Mouse (Mus musculus) limb, embryonic 12.5 days (tissue): ENCODE data around the gene Ccng2. TPM values are rescaled to one million over a fixed set of nuclear protein-coding genes. Genes with fewer than 3 reads are reported as not detected.

Experiments used
- ATAC-seq: fragments of 200-750 bp; cut with Nextera tagmentation; 2 replicates; pipeline ENCODE4 v1.8.0; 2017; ENCODE audit warnings: low read depth, moderate TSS enrichment; ENCODE audit not compliant: insufficient number of reproducible peaks, insufficient read depth, low FRiP score, low TSS enrichment
- H3K27ac ChIP-seq: fragments of 300-500 bp; sonication (generic); 2 replicates; pipeline ENCODE4 v1.5.1; 2016; ENCODE audit warnings: mild to moderate bottlenecking, moderate library complexity
- H3K27me3 ChIP-seq: fragments of 300-500 bp; sonication (generic); 2 replicates; pipeline ENCODE4 v1.6.1; 2016; ENCODE audit warnings: mild to moderate bottlenecking, moderate library complexity
- H3K36me3 ChIP-seq: fragments of 300-500 bp; sonication (generic); 2 replicates; pipeline ENCODE4 v1.6.1; 2016; ENCODE audit warnings: mild to moderate bottlenecking, moderate library complexity
- H3K4me1 ChIP-seq: fragments of 300-500 bp; sonication (generic); replicated peaks from 2 replicates; pipeline ENCODE4 v1.6.1; 2016
- H3K4me2 ChIP-seq: fragments of 300-500 bp; sonication (generic); 2 replicates; pipeline ENCODE4 v1.6.1; 2016; ENCODE audit warnings: mild to moderate bottlenecking, moderate library complexity
- H3K4me3 ChIP-seq: fragments of 300-500 bp; sonication (generic); replicated peaks from 2 replicates; pipeline ENCODE4 v1.5.1; 2016; ENCODE audit warnings: mild to moderate bottlenecking
- H3K9ac ChIP-seq: fragments of 300-500 bp; sonication (generic); replicated peaks from 2 replicates; pipeline ENCODE4 v1.6.1; 2016; ENCODE audit warnings: mild to moderate bottlenecking, moderate library complexity
- H3K9me3 ChIP-seq: fragments of 300-500 bp; sonication (generic); 2 replicates; pipeline ENCODE4 v1.6.1; 2016; ENCODE audit warnings: mild to moderate bottlenecking, moderate library complexity
- WGBS: fragments of 180-500 bp; shearing (Covaris S2); methylation state at CpG from one replicate; pipeline ENCODE4 v1.1.7; 2016; 5-methylcytosine and 5-hydroxymethylcytosine counted together
- polyA plus RNA-seq: library from polyadenylated mRNA; unstranded; fragments of >200 nt; fragmentation: Nextera tagmentation; extraction: Ambion mirVana; gene quantifications from 2 replicates; pipeline ENCODE4 v1.2.1, GENCODE M21; 2016

Gene Ccng2
- polyA plus RNA-seq, 1 experiment from 2014 or later = 114 TPM

DNA sequence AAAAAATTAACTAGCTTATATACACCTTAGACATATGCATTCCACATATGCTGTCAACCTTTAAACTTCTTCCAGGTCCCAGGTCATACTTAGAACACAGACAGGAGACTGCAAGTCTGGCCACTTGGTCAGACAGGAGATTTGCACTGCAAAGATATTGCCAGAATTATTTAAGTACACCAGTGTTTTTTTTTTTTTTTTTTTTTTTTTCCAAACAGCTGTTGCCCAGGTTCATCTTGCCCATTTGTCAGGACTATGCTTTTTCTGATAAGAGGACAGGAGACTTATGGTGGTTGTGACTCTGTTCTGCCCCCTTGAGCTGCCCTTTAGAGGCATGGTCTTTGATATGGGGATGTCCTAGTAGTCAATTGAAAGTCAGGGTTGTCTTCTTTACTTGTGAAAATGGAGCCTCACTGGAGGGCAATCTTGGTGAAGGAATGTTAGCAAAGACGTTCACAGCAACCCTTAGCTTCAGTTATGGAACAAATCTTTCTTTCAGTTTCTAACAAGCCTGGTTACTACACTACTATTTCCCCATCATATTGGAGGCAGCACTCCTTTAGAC is 2.8 kb upstream of the Ccng2 start:
- H3K4me3 ChIP-seq = no peak overlapping the region
- H3K9ac ChIP-seq = no peak overlapping the region
- H3K27ac ChIP-seq = no peak overlapping the region
- WGBS = 70% methylated on average over 1 of the region's 1 CpGs
- no peaks in the 10 kb centered on the region for H3K27me3 ChIP-seq
- peaks cover 12% of the 10 kb centered on the region for H3K4me1 ChIP-seq
- no peaks in the 10 kb centered on the region for H3K9me3 ChIP-seq
- H3K36me3 ChIP-seq = no peaks in the 10 kb centered on the region
- ATAC-seq = no peak
- H3K4me2 ChIP-seq = no peak overlapping the region

DNA sequence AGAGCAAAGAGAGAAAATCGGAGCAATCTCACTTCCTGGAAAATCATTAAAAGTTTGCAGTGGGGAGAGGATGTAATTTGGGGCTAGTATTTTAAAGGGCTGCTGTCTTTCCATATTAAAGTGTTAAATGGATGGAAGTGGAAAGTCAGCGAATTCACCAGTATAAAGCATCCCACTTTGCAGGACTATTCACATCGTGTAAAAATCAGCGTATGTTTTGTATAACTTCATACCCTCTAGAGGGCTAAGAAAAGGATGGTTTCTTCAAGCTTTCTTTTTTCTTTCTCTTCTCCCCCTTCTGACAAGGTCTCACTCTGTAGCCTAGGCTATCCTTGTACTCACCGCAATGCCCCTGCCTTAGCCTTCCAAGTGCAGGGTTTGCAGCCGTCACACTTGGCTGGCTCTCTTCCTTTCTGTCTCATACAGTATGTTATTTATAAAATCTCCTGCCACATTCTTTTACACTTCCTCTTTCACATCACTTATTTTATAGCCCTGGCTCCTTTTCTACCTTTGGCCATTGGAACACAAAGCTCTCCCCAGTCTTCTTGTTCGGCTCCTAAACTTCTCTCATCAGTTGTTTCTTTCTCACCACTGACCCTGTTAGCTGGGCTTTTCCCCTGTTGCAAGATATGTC is 1.8 kb upstream of the Ccng2 start:
- Histone ChIP-seq H3K4me1 (peaks cover 22% of the 10 kb centered on the region), H3K9me3 (no peaks in the 10 kb centered on the region), H3K27me3 (no peaks in the 10 kb centered on the region), H3K36me3 (peaks cover 5% of the 10 kb centered on the region; the same call in 1 of the 2 replicates), H3K27ac (peak overlapping the region; percentile 2; the same call in 1 of the 2 replicates), H3K4me3 (no peak overlapping the region), H3K9ac (no peak overlapping the region), H3K4me2 (no peak overlapping the region)
- ATAC-seq = no peak
- 78% methylated on average over 7 of the region's 7 CpGs for WGBS

DNA sequence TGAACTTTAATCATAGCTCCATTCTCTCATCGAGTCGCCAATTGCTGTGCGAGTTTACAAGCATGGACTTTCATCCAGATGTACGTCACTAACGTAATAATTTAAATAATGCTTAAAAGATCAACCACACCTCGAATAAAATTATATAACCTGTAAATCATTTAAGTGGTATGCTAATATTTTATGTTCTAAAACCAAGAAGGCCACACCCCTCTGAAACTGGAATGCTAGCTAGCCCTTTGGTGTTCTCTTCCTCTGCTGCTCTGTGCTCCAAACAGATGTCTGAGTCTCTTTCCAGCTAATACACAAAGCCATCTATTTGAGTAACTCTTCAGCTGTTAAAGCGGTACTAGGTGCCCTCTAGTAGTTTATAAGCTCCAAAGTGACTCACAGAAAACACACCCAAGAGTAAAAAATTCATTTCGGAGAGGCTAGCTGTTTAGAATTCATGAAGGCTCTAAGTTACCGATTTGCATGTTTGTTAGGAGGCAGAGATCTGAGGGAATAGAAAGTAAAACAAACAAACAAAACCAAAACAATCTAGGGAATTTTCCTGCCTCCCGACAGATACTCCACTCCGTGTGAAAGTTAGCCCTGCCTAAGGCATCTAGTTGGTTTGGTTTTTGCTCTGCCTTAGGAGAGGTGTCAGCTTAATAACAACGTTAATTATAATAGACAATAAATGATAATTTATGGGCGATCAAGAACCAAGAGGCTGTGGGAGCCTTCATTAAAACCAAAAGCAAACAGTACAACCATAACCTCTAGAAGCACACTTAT is 1.1 kb upstream of the Ccng2 start:
- Histone ChIP-seq H3K4me2 (peak overlapping the region; percentile 70), H3K27ac (peak overlapping the region; percentile 89), H3K4me3 (peak overlapping the region; percentile 89), H3K4me1 (peaks cover 22% of the 10 kb centered on the region), H3K27me3 (no peaks in the 10 kb centered on the region), H3K9ac (peak overlapping the region; percentile 42; the same call in 1 of the 2 replicates), H3K9me3 (no peaks in the 10 kb centered on the region), H3K36me3 (peaks cover 10% of the 10 kb centered on the region)
- WGBS = 53% methylated on average over 13 of the region's 13 CpGs
- no peak for ATAC-seq

DNA sequence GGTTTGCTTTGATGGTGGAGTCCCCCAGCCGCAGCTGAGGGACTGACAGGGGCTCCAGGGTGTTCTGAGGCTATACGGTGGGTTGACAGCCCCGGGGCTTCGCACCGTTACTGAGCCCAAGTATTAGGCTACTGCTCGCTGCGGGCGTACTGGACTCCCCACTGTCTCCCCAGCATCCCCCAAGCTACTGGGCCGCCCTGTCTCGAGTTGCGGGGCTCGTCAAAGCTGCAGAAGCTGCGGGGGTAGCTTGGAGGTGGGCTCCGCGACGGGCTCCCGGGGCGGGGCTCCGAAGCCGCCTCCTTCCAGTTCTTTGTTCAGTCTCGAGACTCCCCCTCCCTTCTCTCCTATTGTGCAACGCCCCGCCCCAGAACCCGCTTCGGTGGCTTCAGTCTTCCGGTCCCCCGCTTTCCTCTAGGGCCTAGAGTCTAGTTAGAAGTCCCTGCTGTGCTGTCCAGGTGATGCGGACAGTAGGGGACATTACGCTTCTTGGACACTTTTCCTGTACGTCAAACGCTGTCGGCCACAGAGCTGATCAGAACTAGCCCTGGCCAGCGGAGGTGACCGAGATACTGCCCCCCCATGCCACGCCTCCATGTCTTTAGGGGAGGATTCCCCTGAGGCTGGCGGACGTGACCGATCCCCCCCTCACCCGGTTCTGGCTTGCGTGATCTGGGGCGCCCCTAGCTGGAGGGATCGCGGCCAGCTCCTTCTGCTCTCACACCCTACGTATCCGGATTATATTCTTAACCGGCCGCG is 972 bp downstream of the Ccng2 start:
- Histone ChIP-seq H3K4me2 (peak overlapping the region; percentile 70), H3K36me3 (peaks cover 29% of the 10 kb centered on the region), H3K27ac (peak overlapping the region; percentile 96), H3K9me3 (no peaks in the 10 kb centered on the region), H3K27me3 (no peaks in the 10 kb centered on the region), H3K4me3 (peak overlapping the region; percentile 89), H3K4me1 (peaks cover 22% of the 10 kb centered on the region), H3K9ac (peak overlapping the region; percentile 97)
- WGBS = under 1% methylated on average over 48 of the region's 48 CpGs
- ATAC-seq = peak; percentile 50

DNA sequence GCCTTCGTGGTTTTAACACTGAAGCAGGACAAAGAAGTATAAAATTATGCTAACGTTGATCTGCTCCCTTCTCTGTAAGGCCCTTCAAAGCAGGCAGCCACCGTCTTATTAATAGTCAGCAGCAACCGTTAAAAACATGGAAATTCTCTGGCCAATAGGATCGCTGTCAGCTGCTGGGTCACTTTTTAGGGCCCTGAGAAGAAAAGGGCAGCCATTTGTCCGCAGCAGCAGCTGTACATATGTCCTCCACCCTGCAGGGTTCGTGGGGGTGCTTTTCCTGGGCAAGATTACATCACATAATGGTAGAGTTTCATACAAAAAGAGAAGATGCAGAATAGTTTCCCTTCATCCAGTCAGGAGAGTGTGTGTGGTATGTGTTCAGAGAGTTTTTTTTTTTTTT is 3.0 kb downstream of the Ccng2 start:
- Histone ChIP-seq H3K4me2 (peak overlapping the region; percentile 70), H3K4me1 (peaks cover 22% of the 10 kb centered on the region), H3K27me3 (no peaks in the 10 kb centered on the region), H3K9ac (0 out of 2 replicates have a peak overlapping the region, but pooled peaks have one; percentile 2), H3K4me3 (peak overlapping the region; percentile 89), H3K27ac (no peak overlapping the region), H3K9me3 (no peaks in the 10 kb centered on the region), H3K36me3 (peaks cover 50% of the 10 kb centered on the region)
- ATAC-seq = no peak
- WGBS = 71% methylated on average over 7 of the region's 7 CpGs

DNA sequence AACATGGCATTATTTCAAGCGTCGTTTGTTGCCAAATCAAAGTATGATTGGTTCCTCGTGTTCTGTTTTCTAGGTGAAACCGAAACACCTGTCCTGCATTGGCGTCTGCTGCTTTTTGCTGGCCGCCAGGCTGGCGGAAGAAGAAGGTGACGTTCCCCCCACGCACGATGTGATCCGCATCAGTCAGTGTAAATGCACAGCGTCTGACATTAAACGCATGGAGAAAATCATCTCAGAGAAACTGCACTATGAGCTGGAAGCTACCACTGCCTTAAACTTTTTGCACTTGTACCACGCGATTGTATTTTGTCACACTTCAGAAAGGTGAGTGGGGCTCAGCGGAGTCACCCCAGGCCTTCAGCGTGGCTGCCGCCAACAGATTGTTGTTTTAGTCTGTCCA is 3.7 kb downstream of the Ccng2 start:
- Histone ChIP-seq H3K27ac (no peak overlapping the region), H3K27me3 (no peaks in the 10 kb centered on the region), H3K4me2 (no peak overlapping the region), H3K9me3 (no peaks in the 10 kb centered on the region), H3K4me3 (no peak overlapping the region), H3K9ac (no peak overlapping the region), H3K36me3 (peaks cover 56% of the 10 kb centered on the region), H3K4me1 (peaks cover 17% of the 10 kb centered on the region)
- ATAC-seq = no peak
- WGBS = 93% methylated on average over 18 of the region's 18 CpGs

DNA sequence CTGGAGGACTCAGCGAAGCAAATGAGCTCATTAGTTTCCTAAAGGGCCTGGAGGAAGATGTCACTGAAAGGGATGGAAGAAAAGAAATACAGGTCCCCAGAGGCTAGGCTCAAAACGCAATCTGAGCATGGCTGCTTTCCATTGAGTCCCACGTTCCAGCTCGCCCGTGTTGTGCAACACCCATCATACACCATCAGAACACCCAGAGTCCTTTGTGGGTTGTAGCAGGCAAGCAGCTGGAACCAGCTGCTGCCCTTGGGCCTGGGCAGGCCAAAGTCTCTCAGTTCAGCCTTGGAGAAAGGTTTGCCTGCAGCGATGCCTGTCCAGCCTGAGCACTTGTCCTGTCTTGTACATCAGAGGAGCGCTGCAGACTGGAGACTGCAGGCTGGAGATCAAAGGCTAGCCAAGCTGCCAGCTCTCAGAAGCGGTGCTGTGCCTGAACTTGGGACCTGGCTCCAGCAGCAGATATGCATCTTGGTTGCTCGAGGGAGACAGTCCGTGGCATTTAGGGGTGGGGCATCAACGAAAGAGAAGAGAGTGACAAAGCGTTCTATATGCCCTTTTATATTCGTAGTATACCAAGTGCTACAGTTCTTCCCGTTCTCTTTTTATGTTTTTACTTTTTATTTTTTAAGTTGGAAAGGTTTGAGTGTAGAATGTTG is 15.5 kb downstream of the Ccng2 start:
- H3K4me3 ChIP-seq = no peak overlapping the region
- H3K27ac ChIP-seq = no peak overlapping the region
- H3K9ac ChIP-seq = no peak overlapping the region
- H3K9me3 ChIP-seq = no peaks in the 10 kb centered on the region
- H3K4me2 ChIP-seq = no peak overlapping the region
- peak; percentile 53; the same call in 1 of the 2 replicates for ATAC-seq
- H3K4me1 ChIP-seq = no peaks in the 10 kb centered on the region
- peaks cover 13% of the 10 kb centered on the region for H3K36me3 ChIP-seq
- 74% methylated on average over 14 of the region's 14 CpGs for WGBS
- no peaks in the 10 kb centered on the region for H3K27me3 ChIP-seq

DNA sequence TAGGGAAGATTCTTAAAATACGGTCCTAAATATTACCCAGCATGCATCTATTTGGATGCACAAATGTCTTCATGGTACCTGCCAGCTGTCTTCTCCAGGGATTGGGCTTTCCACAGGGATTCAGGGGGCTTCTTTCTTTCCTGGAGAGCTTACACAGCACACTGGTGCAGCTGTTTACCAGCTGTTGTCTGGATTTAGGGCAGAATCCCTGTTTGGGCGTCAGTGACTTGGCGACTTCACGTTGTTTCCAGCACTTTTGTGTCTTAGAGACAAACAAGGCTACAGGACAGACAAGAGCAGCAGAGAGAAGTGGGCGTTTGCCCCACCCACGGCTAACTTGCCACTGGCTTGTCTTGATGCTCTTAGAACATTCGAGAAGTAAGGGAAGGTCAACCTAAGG is 16.1 kb downstream of the Ccng2 start:
- no peaks in the 10 kb centered on the region for H3K27me3 ChIP-seq
- no peak for ATAC-seq
- peaks cover 8% of the 10 kb centered on the region; the same call in 1 of the 2 replicates for H3K36me3 ChIP-seq
- H3K4me2 ChIP-seq = no peak overlapping the region
- no peak overlapping the region for H3K4me3 ChIP-seq
- no peaks in the 10 kb centered on the region for H3K9me3 ChIP-seq
- no peak overlapping the region for H3K27ac ChIP-seq
- H3K9ac ChIP-seq = no peak overlapping the region
- 73% methylated on average over 7 of the region's 7 CpGs for whole genome bisulfite sequencing
- no peaks in the 10 kb centered on the region for H3K4me1 ChIP-seq

DNA sequence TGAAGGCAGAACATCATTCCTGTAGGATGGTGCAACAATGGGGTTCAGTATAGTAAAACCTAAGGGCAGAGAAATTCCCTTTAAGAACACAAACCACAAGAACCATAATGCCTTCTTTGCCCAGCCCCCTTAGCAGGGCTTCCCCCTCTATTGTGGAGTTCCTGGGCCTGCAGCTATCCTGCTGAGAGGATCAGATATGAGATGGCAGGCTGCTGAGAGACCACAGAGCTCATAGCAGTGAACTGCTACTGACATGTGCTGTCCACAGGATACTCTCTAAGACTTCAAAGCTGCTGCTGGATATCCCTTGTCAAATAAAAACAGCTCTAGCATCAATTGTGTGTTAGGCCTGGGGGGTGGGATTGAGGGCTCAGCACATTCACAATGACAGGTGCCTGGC is 21.5 kb downstream of the Ccng2 start:
- no peaks in the 10 kb centered on the region for H3K36me3 ChIP-seq
- no peak overlapping the region for H3K27ac ChIP-seq
- H3K9me3 ChIP-seq = peaks cover 13% of the 10 kb centered on the region
- no peaks in the 10 kb centered on the region for H3K4me1 ChIP-seq
- H3K4me3 ChIP-seq = no peak overlapping the region
- ATAC-seq = no peak
- H3K9ac ChIP-seq = no peak overlapping the region
- H3K4me2 ChIP-seq = no peak overlapping the region
- no peaks in the 10 kb centered on the region for H3K27me3 ChIP-seq

DNA sequence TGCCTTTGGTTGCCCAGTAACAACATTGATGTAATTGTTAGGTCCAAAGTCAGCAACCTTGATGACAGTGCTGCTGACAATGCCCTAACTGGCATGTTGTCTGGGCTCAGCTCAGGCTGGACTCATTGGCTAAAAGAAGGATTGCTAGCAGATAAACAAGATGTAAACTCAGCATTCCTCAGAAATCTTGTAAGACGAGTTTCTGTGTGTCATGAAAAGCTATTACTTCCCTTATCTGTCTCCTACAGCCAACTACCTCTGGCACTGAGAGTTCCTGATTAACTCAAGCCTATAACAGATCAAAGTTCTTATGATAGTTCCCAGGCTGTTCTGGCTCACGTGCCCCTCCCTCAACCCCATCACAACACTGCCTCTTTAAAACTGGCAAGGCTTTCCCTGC is 23.2 kb downstream of the Ccng2 start:
- Histone ChIP-seq H3K36me3 (no peaks in the 10 kb centered on the region), H3K4me3 (no peak overlapping the region), H3K4me1 (no peaks in the 10 kb centered on the region), H3K27me3 (no peaks in the 10 kb centered on the region), H3K9ac (no peak overlapping the region), H3K9me3 (peaks cover 13% of the 10 kb centered on the region), H3K4me2 (no peak overlapping the region), H3K27ac (no peak overlapping the region)
- WGBS = 45% methylated on average over 2 of the region's 2 CpGs
- ATAC-seq = no peak
